Mouse (Mus musculus) embryonic facial prominence, embryonic 14.5 days (tissue): ENCODE data around the gene Slc25a43. TPM values are rescaled to one million over a fixed set of nuclear protein-coding genes. Genes with fewer than 3 reads are reported as not detected.

ENCODE experiments used
- ATAC-seq: fragments of 200-750 bp; cut with Nextera tagmentation; 2 replicates; pipeline ENCODE4 v1.8.0; 2017; ENCODE audit warnings: low read depth, moderate number of reproducible peaks, moderate TSS enrichment
- DNase-seq: peaks from one replicate; pipeline ENCODE4 v3.0.0-alpha.2; 2015; ENCODE audit warnings: low spot score
- H3K27ac ChIP-seq: fragments of 300-500 bp; sonication (generic); replicated peaks from 2 replicates; pipeline ENCODE4 v1.5.1; 2014; ENCODE audit warnings: low read depth, mild to moderate bottlenecking, low read length, moderate library complexity
- H3K27me3 ChIP-seq: fragments of 300-500 bp; sonication (generic); replicated peaks from 2 replicates; pipeline ENCODE4 v1.6.1; 2014; ENCODE audit warnings: low read length; ENCODE audit not compliant: control insufficient read depth, insufficient read depth
- H3K36me3 ChIP-seq: fragments of 300-500 bp; sonication (generic); 2 replicates; pipeline ENCODE4 v1.6.1; 2014; ENCODE audit warnings: low read length, mixed read lengths; ENCODE audit not compliant: control insufficient read depth, insufficient read depth
- H3K4me1 ChIP-seq: fragments of 300-500 bp; sonication (generic); 2 replicates; pipeline ENCODE4 v1.6.1; 2014; ENCODE audit warnings: antibody characterized with exemption, low read length; ENCODE audit not compliant: control insufficient read depth, insufficient read depth
- H3K4me2 ChIP-seq: fragments of 300-500 bp; sonication (generic); 2 replicates; pipeline ENCODE4 v1.6.1; 2014; ENCODE audit warnings: low read depth, mild to moderate bottlenecking, low read length, moderate library complexity, mixed read lengths
- H3K4me3 ChIP-seq: fragments of 300-500 bp; sonication (generic); 2 replicates; pipeline ENCODE4 v1.5.1; 2014; ENCODE audit warnings: low read depth, mild to moderate bottlenecking, low read length
- H3K9ac ChIP-seq: fragments of 300-500 bp; sonication (generic); 2 replicates; pipeline ENCODE4 v1.6.1; 2014; ENCODE audit warnings: low read depth, mild to moderate bottlenecking, low read length, moderate library complexity, mixed read lengths
- H3K9me3 ChIP-seq: fragments of 300-500 bp; sonication (generic); 2 replicates; pipeline ENCODE4 v1.6.1; 2016; ENCODE audit warnings: low read length; ENCODE audit not compliant: control insufficient read depth
- WGBS: fragments of 180-500 bp; shearing (Covaris S2); extraction: QIAGEN DNeasy Blood & Tissue Kit; methylation state at CpG from one replicate; pipeline ENCODE4 v1.1.7; 2014; 5-methylcytosine and 5-hydroxymethylcytosine counted together
- polyA plus RNA-seq: library from polyadenylated mRNA; unstranded; fragments of >200 nt; fragmentation: Nextera tagmentation; extraction: Ambion mirVana; gene quantifications from 2 replicates; pipeline ENCODE4 v1.2.1, GENCODE M21; 2014

Slc25a43 gene
- polyA plus RNA-seq, 1 experiment from 2014 or later = 1.5 TPM

- no peak overlapping the region for H3K4me3 ChIP-seq
- ATAC-seq (no peak), DNase-seq (no peak)
- H3K9me3 ChIP-seq = no peaks in the 10 kb centered on the region
- no peaks in the 10 kb centered on the region for H3K36me3 ChIP-seq
- H3K27me3 ChIP-seq = no peaks in the 10 kb centered on the region
- H3K27ac ChIP-seq = no peak overlapping the region
- WGBS = 61% methylated on average over 6 of the region's 6 CpGs
- no peak overlapping the region for H3K9ac ChIP-seq
- no peak overlapping the region for H3K4me2 ChIP-seq
- no peaks in the 10 kb centered on the region for H3K4me1 ChIP-seq
Observed at GRCm38 (mm10) chrX:36749281-36749785, 5.9 kb downstream of the Slc25a43 start.

- no peak overlapping the region for H3K4me3 ChIP-seq
- 45% methylated on average over 1 of the region's 1 CpGs for WGBS
Observed at GRCm38 (mm10) chrX:36750591-36750990, 7.1 kb downstream of the Slc25a43 start.

GRCm38 (mm10) chrX:36752586-36752985 lies 9.1 kb downstream of the Slc25a43 start:
- no peak overlapping the region for H3K27ac ChIP-seq
- no peaks in the 10 kb centered on the region for H3K27me3 ChIP-seq
- H3K4me3 ChIP-seq = no peak overlapping the region
- H3K36me3 ChIP-seq = no peaks in the 10 kb centered on the region
- ATAC-seq = no peak
- no peaks in the 10 kb centered on the region for H3K4me1 ChIP-seq
- H3K4me2 ChIP-seq = no peak overlapping the region
- DNase-seq = no peak
- no peaks in the 10 kb centered on the region for H3K9me3 ChIP-seq
- no peak overlapping the region for H3K9ac ChIP-seq
- WGBS = 91% methylated on average over 3 of the region's 3 CpGs

More at GRCm38 (mm10) chrX:36750591-36750990, 7.1 kb downstream of the Slc25a43 start:
- H3K4me2 ChIP-seq = no peak overlapping the region
- H3K36me3 ChIP-seq = no peaks in the 10 kb centered on the region
- no peaks in the 10 kb centered on the region for H3K9me3 ChIP-seq
- H3K27ac ChIP-seq = no peak overlapping the region
- no peaks in the 10 kb centered on the region for H3K27me3 ChIP-seq
- H3K9ac ChIP-seq = no peak overlapping the region
- no peak for ATAC-seq
- no peaks in the 10 kb centered on the region for H3K4me1 ChIP-seq
- no peak for DNase-seq

DNA sequence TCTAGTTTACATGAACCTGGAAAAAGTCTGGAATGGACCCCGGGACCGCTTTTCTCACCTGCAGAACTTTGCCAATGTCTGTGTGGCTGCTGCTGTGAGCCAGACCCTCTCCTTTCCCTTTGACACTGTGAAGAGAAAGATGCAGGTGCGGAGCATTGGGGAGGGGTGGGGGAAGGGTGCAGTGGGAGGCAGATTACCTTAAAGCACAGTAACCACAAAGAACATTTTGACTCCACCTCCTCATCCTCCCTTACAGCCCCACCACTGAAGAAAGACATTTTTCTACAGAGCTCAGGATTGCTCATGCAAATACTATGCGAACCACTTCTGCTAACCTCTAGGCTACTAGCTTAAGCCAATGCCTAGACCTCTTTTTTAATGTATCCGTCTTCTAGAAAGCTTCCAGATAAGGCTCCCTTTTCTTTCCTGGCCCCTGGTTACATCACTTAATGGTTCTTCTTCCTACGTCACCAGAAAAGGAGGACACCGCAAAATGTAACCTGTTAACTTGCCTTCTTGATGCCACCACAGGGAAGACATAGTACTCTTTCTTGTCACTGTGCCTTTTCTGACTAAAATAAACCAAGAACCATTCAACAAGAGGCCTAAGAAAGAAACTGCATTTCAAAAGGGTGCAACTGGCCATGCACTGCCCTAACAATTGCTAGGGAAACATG lies 14.5 kb downstream of the Slc25a43 start:
- H3K9ac ChIP-seq = no peak overlapping the region
- no peaks in the 10 kb centered on the region for H3K9me3 ChIP-seq
- no peaks in the 10 kb centered on the region for H3K36me3 ChIP-seq
- 69% methylated on average over 7 of the region's 7 CpGs for WGBS
- H3K4me3 ChIP-seq = no peak overlapping the region
- ATAC-seq = no peak
- no peaks in the 10 kb centered on the region for H3K4me1 ChIP-seq
- no peak overlapping the region for H3K4me2 ChIP-seq
- H3K27ac ChIP-seq = no peak overlapping the region
- DNase-seq = no peak
- no peaks in the 10 kb centered on the region for H3K27me3 ChIP-seq

- ATAC-seq (no peak), DNase-seq (no peak)
- Histone ChIP-seq H3K9me3 (no peaks in the 10 kb centered on the region), H3K36me3 (no peaks in the 10 kb centered on the region), H3K4me2 (no peak overlapping the region), H3K27ac (no peak overlapping the region), H3K4me3 (no peak overlapping the region), H3K4me1 (no peaks in the 10 kb centered on the region), H3K27me3 (no peaks in the 10 kb centered on the region), H3K9ac (no peak overlapping the region)
- 63% methylated on average over 6 of the region's 6 CpGs for WGBS
Observed at GRCm38 (mm10) chrX:36758566-36758965, 15.1 kb downstream of the Slc25a43 start.

GRCm38 (mm10) chrX:36760946-36761635 lies 17.6 kb downstream of the Slc25a43 start:
- Histone ChIP-seq H3K4me2 (no peak overlapping the region), H3K27me3 (no peaks in the 10 kb centered on the region), H3K27ac (no peak overlapping the region), H3K4me3 (no peak overlapping the region), H3K36me3 (no peaks in the 10 kb centered on the region), H3K9me3 (no peaks in the 10 kb centered on the region), H3K4me1 (no peaks in the 10 kb centered on the region), H3K9ac (no peak overlapping the region)
- 53% methylated on average over 6 of the region's 6 CpGs for WGBS
- peak; percentile 50 for DNase-seq
- ATAC-seq = no peak

- Histone ChIP-seq H3K9ac (no peak overlapping the region), H3K4me1 (no peaks in the 10 kb centered on the region), H3K9me3 (no peaks in the 10 kb centered on the region), H3K4me3 (no peak overlapping the region), H3K4me2 (no peak overlapping the region), H3K27ac (no peak overlapping the region), H3K36me3 (no peaks in the 10 kb centered on the region), H3K27me3 (no peaks in the 10 kb centered on the region)
- DNase-seq (no peak), ATAC-seq (no peak)
- WGBS = 80% methylated on average over 4 of the region's 5 CpGs
Observed at GRCm38 (mm10) chrX:36762289-36762688, 18.8 kb downstream of the Slc25a43 start.

DNA sequence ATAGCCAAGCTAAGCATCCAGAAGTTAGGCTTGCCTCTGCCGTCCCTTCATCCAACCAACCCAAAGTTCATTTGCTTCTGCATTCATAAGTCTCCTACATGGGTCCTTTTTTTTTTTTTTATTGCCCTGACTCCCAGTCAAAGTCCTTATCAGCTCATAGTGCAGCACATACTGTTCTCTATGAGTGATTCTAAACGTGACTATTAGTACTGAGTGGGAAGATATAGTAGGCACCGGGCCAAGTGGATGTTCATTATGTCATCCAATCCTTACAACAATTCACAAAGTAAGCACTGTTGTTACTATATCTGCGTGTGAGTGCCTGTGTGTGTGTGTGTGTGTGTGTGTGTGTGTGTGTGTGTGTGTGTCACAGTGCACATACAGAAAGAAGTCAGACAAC lies 19.4 kb downstream of the Slc25a43 start:
- Histone ChIP-seq H3K9ac (no peak overlapping the region), H3K4me1 (no peaks in the 10 kb centered on the region), H3K9me3 (no peaks in the 10 kb centered on the region), H3K27ac (no peak overlapping the region), H3K4me3 (no peak overlapping the region), H3K4me2 (no peak overlapping the region), H3K27me3 (no peaks in the 10 kb centered on the region), H3K36me3 (no peaks in the 10 kb centered on the region)
- no peak for ATAC-seq
- no peak for DNase-seq
- WGBS = 64% methylated on average over 4 of the region's 4 CpGs
